Mouse (Mus musculus) hindbrain, embryonic 16.5 days (tissue): Measurements from ENCODE around the gene Evpl. TPM values are rescaled to one million over a fixed set of nuclear protein-coding genes. Genes with fewer than 3 reads are reported as not detected.

ENCODE experiments used
- ATAC-seq: fragments of 200-750 bp; cut with Nextera tagmentation; 2 replicates; pipeline ENCODE4 v1.8.0; 2017; ENCODE audit warnings: moderate TSS enrichment, moderate library complexity
- H3K27ac ChIP-seq: fragments of 300-500 bp; sonication (generic); 2 replicates; pipeline ENCODE4 v1.5.1; 2014; ENCODE audit warnings: low read depth, mild to moderate bottlenecking, control low read depth, low read length, moderate library complexity
- H3K27me3 ChIP-seq: fragments of 300-500 bp; sonication (generic); replicated peaks from 2 replicates; pipeline ENCODE4 v1.6.1; 2014; ENCODE audit warnings: low read length; ENCODE audit not compliant: control insufficient read depth, insufficient read depth
- H3K36me3 ChIP-seq: fragments of 300-500 bp; sonication (generic); 2 replicates; pipeline ENCODE4 v1.6.1; 2014; ENCODE audit warnings: mild to moderate bottlenecking, low read length, moderate library complexity, mixed read lengths; ENCODE audit not compliant: control insufficient read depth, insufficient read depth
- H3K4me1 ChIP-seq: fragments of 300-500 bp; sonication (generic); 2 replicates; pipeline ENCODE4 v1.6.1; 2014; ENCODE audit warnings: low read depth, low read length; ENCODE audit not compliant: control insufficient read depth, insufficient read depth
- H3K4me2 ChIP-seq: fragments of 300-500 bp; sonication (generic); 2 replicates; pipeline ENCODE4 v1.6.1; 2014; ENCODE audit warnings: mild to moderate bottlenecking, low read length, control low read depth, moderate library complexity
- H3K4me3 ChIP-seq: fragments of 300-500 bp; sonication (generic); 2 replicates; pipeline ENCODE4 v1.5.1; 2014; ENCODE audit warnings: mild to moderate bottlenecking, low read length, control low read depth, moderate library complexity
- H3K9ac ChIP-seq: fragments of 300-500 bp; sonication (generic); 2 replicates; pipeline ENCODE4 v1.6.1; 2014; ENCODE audit warnings: low read depth, mild to moderate bottlenecking, control low read depth, low read length, moderate library complexity
- H3K9me3 ChIP-seq: fragments of 300-500 bp; sonication (generic); 2 replicates; pipeline ENCODE4 v1.6.1; 2014; ENCODE audit warnings: mild to moderate bottlenecking, low read length, moderate library complexity; ENCODE audit not compliant: control insufficient read depth
- WGBS: fragments of 180-500 bp; shearing (Covaris S2); extraction: QIAGEN DNeasy Blood & Tissue Kit; methylation state at CpG from one replicate; pipeline ENCODE4 v1.1.7; 2014; 5-methylcytosine and 5-hydroxymethylcytosine counted together
- polyA plus RNA-seq: library from polyadenylated mRNA; unstranded; fragments of >200 nt; fragmentation: Nextera tagmentation; extraction: Ambion mirVana; gene quantifications from 2 replicates; pipeline ENCODE4 v1.2.1, GENCODE M21; 2015

Evpl gene
- polyA plus RNA-seq, 1 experiment from 2014 or later: 1.1 TPM

DNA sequence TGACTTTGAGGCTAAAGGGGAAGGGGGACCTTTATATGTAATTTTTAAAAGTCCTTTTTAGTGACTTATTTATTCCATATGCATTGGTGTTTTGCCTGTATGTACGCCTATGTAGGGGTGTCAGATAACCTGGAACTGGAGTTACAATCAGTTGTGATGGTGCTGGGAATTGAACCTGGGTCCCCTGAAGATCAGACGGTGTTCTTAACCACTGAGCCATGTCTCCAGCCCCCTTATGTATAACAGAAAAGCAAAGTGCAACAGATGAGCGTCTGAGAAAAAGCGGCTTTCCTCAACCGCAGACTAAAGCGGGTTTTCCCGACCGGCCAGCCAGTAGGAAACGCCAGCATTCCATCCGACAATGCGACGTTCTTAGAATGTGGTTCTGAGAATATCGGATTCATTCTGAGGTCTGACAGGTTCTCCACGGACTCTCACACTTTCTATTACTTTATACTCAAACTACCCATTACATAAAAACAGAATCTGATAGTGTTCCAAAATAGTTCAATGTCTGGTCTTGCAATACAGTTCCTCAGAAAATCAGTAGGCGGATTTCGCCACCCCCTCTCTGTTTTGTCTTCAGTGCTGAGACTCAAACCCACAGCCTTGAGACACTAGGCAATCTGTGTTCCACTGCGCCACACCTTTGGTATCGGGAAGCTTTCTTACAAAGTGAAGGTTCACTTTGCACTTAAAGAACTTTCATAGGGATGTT, 40.9 kb downstream of the Evpl start:
- H3K4me2 ChIP-seq: peak overlapping the region; percentile 70; the same call in 1 of the 2 replicates
- 94% methylated on average over 18 of the region's 18 CpGs for WGBS
- H3K4me1 ChIP-seq: peaks cover 14% of the 10 kb centered on the region
- no peaks in the 10 kb centered on the region for H3K27me3 ChIP-seq
- H3K9ac ChIP-seq: no peak overlapping the region
- no peak for ATAC-seq
- H3K4me3 ChIP-seq: no peak overlapping the region
- H3K9me3 ChIP-seq: no peaks in the 10 kb centered on the region
- no peak overlapping the region for H3K27ac ChIP-seq
- no peaks in the 10 kb centered on the region; the same call in 1 of the 2 replicates for H3K36me3 ChIP-seq

GRCm38 (mm10) chr11:116196336-116196735, 41.5 kb downstream of the Evpl start:
- no peaks in the 10 kb centered on the region for H3K9me3 ChIP-seq
- no peak overlapping the region for H3K4me3 ChIP-seq
- no peak overlapping the region for H3K27ac ChIP-seq
- H3K27me3 ChIP-seq: no peaks in the 10 kb centered on the region
- peaks cover 14% of the 10 kb centered on the region for H3K4me1 ChIP-seq
- ATAC-seq: no peak
- H3K9ac ChIP-seq: no peak overlapping the region
- WGBS: 84% methylated on average over 3 of the region's 3 CpGs
- no peak overlapping the region for H3K4me2 ChIP-seq
- peaks cover under 1% of the 10 kb centered on the region for H3K36me3 ChIP-seq

GRCm38 (mm10) chr11:116195252-116195651, 42.6 kb downstream of the Evpl start:
- Histone ChIP-seq H3K9ac (no peak overlapping the region), H3K27ac (no peak overlapping the region), H3K4me1 (peaks cover 14% of the 10 kb centered on the region), H3K4me3 (no peak overlapping the region), H3K36me3 (peaks cover 8% of the 10 kb centered on the region), H3K4me2 (no peak overlapping the region), H3K27me3 (no peaks in the 10 kb centered on the region), H3K9me3 (no peaks in the 10 kb centered on the region)
- ATAC-seq: no peak
- 83% methylated on average over 5 of the region's 5 CpGs for WGBS

DNA sequence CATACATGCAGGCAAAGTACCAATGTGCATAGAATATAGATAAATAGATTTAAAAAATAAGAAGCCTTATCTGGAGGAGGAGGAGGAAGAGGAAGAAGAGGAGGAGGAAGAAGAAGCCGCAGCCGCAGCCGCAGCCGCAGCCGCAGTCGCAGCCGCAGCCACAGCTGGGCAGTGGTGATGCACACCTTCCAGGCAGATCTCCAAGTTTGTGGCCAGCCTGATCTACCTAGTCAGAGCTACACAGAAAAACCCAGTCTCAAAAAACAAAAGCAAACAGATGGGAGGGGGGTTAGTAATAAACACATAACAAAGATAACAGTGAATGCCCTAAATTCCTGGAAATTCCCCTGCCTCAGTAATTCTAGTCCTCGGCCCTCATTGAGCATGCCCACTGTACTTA, 43.3 kb downstream of the Evpl start:
- H3K9ac ChIP-seq: no peak overlapping the region
- no peak overlapping the region for H3K27ac ChIP-seq
- no peak overlapping the region for H3K4me2 ChIP-seq
- no peak overlapping the region for H3K4me3 ChIP-seq
- H3K27me3 ChIP-seq: no peaks in the 10 kb centered on the region
- peaks cover 9% of the 10 kb centered on the region for H3K36me3 ChIP-seq
- WGBS: 93% methylated on average over 8 of the region's 8 CpGs
- H3K9me3 ChIP-seq: no peaks in the 10 kb centered on the region
- H3K4me1 ChIP-seq: peaks cover 13% of the 10 kb centered on the region
- no peak for ATAC-seq

DNA sequence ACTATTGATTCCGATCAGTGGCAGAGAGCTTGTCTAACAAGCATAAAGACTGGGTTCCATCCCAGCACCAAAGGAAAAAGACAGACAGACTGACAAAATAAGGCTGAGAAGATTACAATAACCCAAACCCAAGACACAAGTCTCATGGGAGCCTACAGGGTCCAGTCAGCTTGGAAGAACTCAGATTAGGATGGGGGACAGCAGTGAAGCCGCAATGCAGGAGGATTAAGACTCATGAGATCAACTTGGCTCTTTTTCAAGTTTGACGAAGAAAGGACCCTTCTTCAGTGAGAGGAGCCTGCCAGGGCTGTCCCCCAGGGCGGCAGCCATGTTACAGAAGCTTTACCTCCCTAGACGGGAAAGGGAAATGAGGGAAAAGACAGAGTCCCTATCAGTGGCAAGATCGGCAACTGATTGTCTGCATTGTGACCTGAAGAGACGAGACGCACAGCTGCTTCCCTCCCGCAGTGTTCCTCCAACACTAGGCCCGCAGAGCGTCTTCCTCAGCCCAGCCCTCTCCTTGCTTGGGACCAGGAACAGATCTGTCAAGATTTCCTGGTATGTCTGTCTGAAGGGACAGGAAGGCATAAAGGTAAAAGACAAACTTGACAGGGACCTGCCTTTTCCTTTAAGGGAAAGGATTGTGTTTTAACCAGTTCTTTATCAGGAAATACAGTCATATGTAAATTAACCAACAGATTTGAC, 50.5 kb downstream of the Evpl start:
- peak overlapping the region; percentile 48 for H3K27ac ChIP-seq
- no peak overlapping the region for H3K4me3 ChIP-seq
- no peaks in the 10 kb centered on the region for H3K9me3 ChIP-seq
- no peak overlapping the region for H3K9ac ChIP-seq
- H3K4me1 ChIP-seq: peaks cover 5% of the 10 kb centered on the region
- H3K4me2 ChIP-seq: no peak overlapping the region
- no peaks in the 10 kb centered on the region for H3K27me3 ChIP-seq
- H3K36me3 ChIP-seq: peaks cover 20% of the 10 kb centered on the region
- peak; percentile 34; the same call in 1 of the 2 replicates for ATAC-seq
- 24% methylated on average over 11 of the region's 11 CpGs for WGBS

DNA sequence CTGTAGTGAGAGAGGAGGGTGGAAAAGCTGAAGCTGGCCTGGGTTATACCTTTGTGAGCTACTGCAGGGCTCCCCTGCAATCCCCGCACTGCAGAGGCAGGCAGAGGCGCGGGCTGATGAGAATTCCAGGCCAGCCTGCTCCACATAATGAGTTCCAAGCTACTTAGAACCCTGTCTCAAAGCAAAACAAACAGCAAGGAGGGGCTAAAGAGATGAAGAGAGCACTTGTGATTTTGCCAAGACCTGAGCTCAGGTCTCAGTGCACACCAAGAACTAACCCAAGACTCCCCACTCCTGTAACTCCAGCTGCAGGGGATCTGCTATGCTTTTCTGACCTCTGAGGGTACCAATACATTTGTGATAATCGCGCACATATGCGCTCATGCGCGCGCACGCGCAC, 51.5 kb downstream of the Evpl start:
- Histone ChIP-seq H3K4me3 (no peak overlapping the region), H3K4me2 (no peak overlapping the region), H3K9ac (no peak overlapping the region), H3K4me1 (peaks cover 5% of the 10 kb centered on the region), H3K27me3 (no peaks in the 10 kb centered on the region), H3K36me3 (peaks cover 22% of the 10 kb centered on the region), H3K9me3 (no peaks in the 10 kb centered on the region), H3K27ac (peak overlapping the region; percentile 14)
- ATAC-seq: no peak
- WGBS: 87% methylated on average over 11 of the region's 11 CpGs

GRCm38 (mm10) chr11:116185836-116186235, 52.0 kb downstream of the Evpl start:
- Histone ChIP-seq H3K9ac (no peak overlapping the region), H3K4me2 (no peak overlapping the region), H3K9me3 (no peaks in the 10 kb centered on the region), H3K4me3 (no peak overlapping the region), H3K36me3 (peaks cover 18% of the 10 kb centered on the region), H3K27ac (peak overlapping the region; percentile 14; the same call in 1 of the 2 replicates), H3K27me3 (no peaks in the 10 kb centered on the region), H3K4me1 (peaks cover 5% of the 10 kb centered on the region)
- WGBS: 70% methylated on average over 3 of the region's 3 CpGs
- no peak for ATAC-seq

- H3K4me2 ChIP-seq: no peak overlapping the region
- no peaks in the 10 kb centered on the region for H3K27me3 ChIP-seq
- H3K36me3 ChIP-seq: peaks cover 31% of the 10 kb centered on the region
- no peaks in the 10 kb centered on the region for H3K4me1 ChIP-seq
- H3K9ac ChIP-seq: no peak overlapping the region
- no peak overlapping the region for H3K4me3 ChIP-seq
- 88% methylated on average over 20 of the region's 20 CpGs for WGBS
- ATAC-seq: no peak
- no peaks in the 10 kb centered on the region for H3K9me3 ChIP-seq
- H3K27ac ChIP-seq: no peak overlapping the region
These were observed 59.3 kb downstream of the Evpl start for GRCm38 (mm10) chr11:116178411-116179121.

DNA sequence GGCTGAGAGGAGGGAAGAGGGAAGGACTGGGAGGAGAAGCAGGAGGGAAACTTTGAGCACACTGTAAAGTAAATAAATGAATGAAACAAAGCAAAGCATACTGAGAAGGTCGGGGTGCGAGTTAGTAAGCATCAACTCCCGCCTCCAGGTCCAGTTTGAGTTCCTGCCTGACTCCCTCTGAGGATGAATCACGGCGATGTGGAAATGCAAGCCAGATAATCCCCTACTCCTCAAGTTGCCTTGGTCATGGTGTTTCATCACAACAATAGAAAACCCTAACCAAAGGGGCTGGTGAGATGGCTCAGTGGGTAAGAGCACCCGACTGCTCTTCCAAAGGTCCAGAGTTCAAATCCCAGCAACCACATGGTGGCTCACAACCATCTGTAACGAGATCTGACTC, 61.9 kb downstream of the Evpl start:
- Histone ChIP-seq H3K4me3 (no peak overlapping the region), H3K9ac (no peak overlapping the region), H3K27ac (no peak overlapping the region), H3K36me3 (peaks cover 30% of the 10 kb centered on the region), H3K27me3 (no peaks in the 10 kb centered on the region), H3K9me3 (no peaks in the 10 kb centered on the region), H3K4me1 (no peaks in the 10 kb centered on the region), H3K4me2 (no peak overlapping the region)
- WGBS: 93% methylated on average over 7 of the region's 7 CpGs
- ATAC-seq: no peak
